Mouse (Mus musculus): ENCODE measurements around the gene Lrp2.
A peak's percentile ranks its signal among the peaks of the same experiment; 100 is the strongest.

The Lrp2 gene

GRCm38 (mm10) chr2:69396760-69397435 lies 189.0 kb downstream of the Lrp2 start:
- DNase-seq, result no peak

GRCm38 (mm10) chr2:69395597-69396248 lies 190.1 kb downstream of the Lrp2 start:
- no peak for DNase-seq

GRCm38 (mm10) chr2:69393947-69394346 lies 191.9 kb downstream of the Lrp2 start:
- peak; percentile 52 for DNase-seq

DNA sequence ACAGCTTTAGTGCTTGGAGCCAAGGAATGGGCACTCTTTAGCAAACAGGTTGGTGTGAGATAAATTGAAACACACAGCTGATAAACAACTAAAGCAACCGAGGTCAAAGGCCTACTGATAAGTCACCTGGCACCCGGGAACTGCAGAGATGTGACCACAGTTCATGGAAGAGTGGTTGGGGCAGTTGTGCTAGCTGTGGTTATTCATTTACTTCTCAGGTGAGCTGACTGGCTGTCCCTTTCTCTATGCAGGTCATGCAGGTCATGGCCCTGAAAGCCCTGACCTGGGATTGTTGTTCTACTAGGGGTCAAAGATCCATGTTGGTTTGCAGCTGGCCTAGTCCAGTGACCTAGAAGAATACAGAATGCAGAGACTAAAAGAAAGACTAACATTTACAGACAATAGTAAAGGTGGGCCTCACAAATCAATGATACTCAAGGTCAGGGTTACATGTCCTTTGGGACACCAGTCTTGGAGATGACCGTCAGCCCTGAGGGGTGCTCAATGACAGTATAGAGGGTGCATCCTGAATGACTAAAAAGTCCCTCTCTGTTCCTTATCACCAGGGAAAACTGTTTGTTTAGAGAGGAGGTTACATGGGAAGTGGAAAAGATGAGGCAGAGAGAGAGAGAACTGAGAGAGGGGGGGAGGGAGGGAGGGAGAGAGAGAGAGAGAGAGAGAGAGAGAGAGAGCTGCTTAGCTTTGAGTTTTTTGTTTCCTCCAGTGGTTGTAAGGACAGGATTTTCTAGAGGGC lies 199.6 kb downstream of the Lrp2 start:
- DNase-seq, result no peak

DNA sequence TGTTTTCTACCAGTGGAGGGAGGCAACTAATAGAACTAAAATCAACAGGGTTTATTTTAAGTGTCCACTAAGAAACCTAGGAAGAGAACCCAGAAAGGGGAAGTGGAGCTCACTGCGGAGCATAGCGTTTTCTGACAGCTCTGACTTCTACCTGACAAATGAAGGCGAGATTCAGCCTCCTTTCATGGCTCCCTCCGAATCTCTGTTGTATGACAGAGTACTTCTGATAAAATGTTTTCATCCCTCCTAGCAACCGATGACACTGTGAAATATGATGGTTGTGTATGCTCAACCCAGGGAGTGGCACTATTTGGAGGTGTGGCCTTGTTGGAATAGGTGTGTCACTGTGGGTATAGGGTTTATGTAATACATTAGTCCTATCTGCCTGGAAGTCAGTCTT lies 203.0 kb downstream of the Lrp2 start:
- no peak for DNase-seq

DNA sequence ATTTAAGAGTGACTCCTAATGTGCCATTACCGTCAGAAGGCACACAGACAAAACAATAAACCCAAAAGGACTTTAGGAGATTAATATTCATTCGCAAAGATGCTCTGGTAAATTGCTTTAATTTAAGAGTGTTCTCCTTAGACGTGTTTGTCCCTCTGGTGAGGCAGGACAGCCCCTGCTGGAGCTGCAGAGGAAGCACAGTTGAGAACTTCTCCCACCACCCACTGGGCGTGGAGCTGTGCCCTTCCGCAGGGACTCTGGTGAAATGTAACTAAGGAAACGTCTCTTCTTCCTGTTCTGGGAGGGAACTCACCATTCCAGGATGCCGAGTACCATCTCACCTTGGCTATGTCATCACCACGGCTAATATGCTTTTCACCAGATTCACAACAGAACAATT lies 204.1 kb downstream of the Lrp2 start:
- peak; percentile 14 for DNase-seq

- peak; percentile 88 for DNase-seq
Measured at GRCm38 (mm10) chr2:69380281-69380680, 205.6 kb downstream of the Lrp2 start, which contains the start of gene Dhrs9. TSS of gene Dhrs9 (plus strand) at chr2:69380445.

GRCm38 (mm10) chr2:69379801-69380200 lies 206.1 kb downstream of the Lrp2 start:
- DNase-seq, result no peak

DNA sequence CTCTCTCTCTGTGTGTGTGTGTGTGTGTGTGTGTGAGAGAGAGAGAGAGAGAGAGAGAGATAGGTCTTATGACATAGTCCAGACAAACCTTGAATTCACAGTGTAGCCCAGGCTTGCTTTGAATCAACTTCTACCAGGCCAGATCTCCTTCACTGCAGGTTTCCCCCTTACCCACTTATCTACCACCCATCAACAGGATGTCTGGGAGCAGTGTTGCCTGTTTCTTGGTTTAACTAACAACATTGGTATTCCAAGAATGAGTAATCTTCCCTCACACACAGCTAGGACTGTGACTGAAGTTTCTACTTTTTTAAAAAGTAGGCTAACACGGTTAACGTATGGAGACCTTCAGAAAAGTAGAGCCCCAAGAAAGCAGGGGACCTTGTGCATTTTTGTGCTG lies 209.1 kb downstream of the Lrp2 start:
- DNase-seq, result no peak

Data from lung, postnatal 36 days (tissue).